Mouse (Mus musculus) myocyte (in vitro differentiated cells): ENCODE data around the gene Gm5737. TPM values are rescaled to one million over a fixed set of nuclear protein-coding genes. Genes with fewer than 3 reads are reported as not detected.

Source experiments
- H3K27me3 ChIP-seq: one replicate; pipeline ENCODE4 v1.6.1; 2011; ENCODE audit not compliant: control insufficient read depth, insufficient read depth, insufficient read length
- H3K36me3 ChIP-seq: one replicate; pipeline ENCODE4 v1.6.1; 2011; ENCODE audit not compliant: control insufficient read depth, insufficient read depth
- H3K4me2 ChIP-seq: one replicate; pipeline ENCODE4 v1.6.1; 2011; ENCODE audit warnings: low read depth, control low read depth
- H3K4me3 ChIP-seq: one replicate; pipeline ENCODE4 v1.5.1; 2011; ENCODE audit warnings: mild to moderate bottlenecking, control low read depth, moderate library complexity
- H3K79me2 ChIP-seq: one replicate; pipeline ENCODE4 v1.6.1; 2011; ENCODE audit not compliant: control insufficient read depth, insufficient read depth
- H3ac ChIP-seq: one replicate; pipeline ENCODE4 v1.6.1; 2011; ENCODE audit not compliant: control insufficient read depth, insufficient read length
- CEBPB ChIP-seq: IDR thresholded peaks from 2 replicates; pipeline ENCODE4 v1.6.1; 2011; ENCODE audit warnings: mild to moderate bottlenecking, moderate library complexity; ENCODE audit not compliant: poor library complexity, insufficient read depth, severe bottlenecking
- E2F4 ChIP-seq: IDR thresholded peaks from one replicate; pipeline ENCODE4 v1.6.1; 2011; ENCODE audit warnings: mild to moderate bottlenecking, control low read depth, moderate library complexity; ENCODE audit not compliant: insufficient read depth
- MYOD1 ChIP-seq, 3 experiments: IDR thresholded peaks; one replicate each; pipeline ENCODE4 v1.6.1; 2011; ENCODE audit warnings: control low read depth in 2 of 3, low read depth in 2 of 3, mild to moderate bottlenecking in 2 of 3, moderate library complexity in 1 of 3; ENCODE audit not compliant: insufficient read length in 2 of 3, control insufficient read depth in 1 of 3
- MYOG ChIP-seq, 3 experiments: IDR thresholded peaks; one replicate each; pipeline ENCODE4 v1.6.1; 2011; ENCODE audit warnings: control low read depth in 2 of 3, low read depth in 2 of 3, mild to moderate bottlenecking in 2 of 3; ENCODE audit not compliant: insufficient read length in 2 of 3, control insufficient read depth in 1 of 3, insufficient read depth in 1 of 3
- POLR2A ChIP-seq: IDR thresholded peaks from one replicate; pipeline ENCODE4 v1.6.1; 2011; ENCODE audit warnings: low read depth, mild to moderate bottlenecking, control low read depth, moderate library complexity; ENCODE audit not compliant: insufficient read length
- POLR2AphosphoS2 ChIP-seq: IDR thresholded peaks from one replicate; pipeline ENCODE4 v1.6.1; 2011; ENCODE audit warnings: low read depth, control low read depth; ENCODE audit not compliant: insufficient read length
- REST ChIP-seq: IDR thresholded peaks from one replicate; pipeline ENCODE4 v1.6.1; 2011; ENCODE audit warnings: mild to moderate bottlenecking, control low read depth, moderate library complexity; ENCODE audit not compliant: insufficient read depth, insufficient read length
- SRF ChIP-seq: IDR thresholded peaks from one replicate; pipeline ENCODE4 v1.6.1; 2011; ENCODE audit warnings: low read depth; ENCODE audit not compliant: control insufficient read depth, insufficient read length
- TCF3 ChIP-seq: IDR thresholded peaks from one replicate; pipeline ENCODE4 v1.6.1; 2011; ENCODE audit warnings: low read depth, control low read depth; ENCODE audit not compliant: insufficient read length
- USF1 ChIP-seq: IDR thresholded peaks from one replicate; pipeline ENCODE4 v1.6.1; 2011; ENCODE audit warnings: low read depth, mild to moderate bottlenecking, control low read depth, moderate library complexity
- polyA plus RNA-seq: library from polyadenylated mRNA; unstranded; fragments of >200 nt; fragmentation: generic; extraction: Trizol; gene quantifications from one replicate; pipeline ENCODE4 v1.2.1, GENCODE M21; 2012; ENCODE audit warnings: missing spikeins

Gm5737 gene
- polyA plus RNA-seq, 1 experiment, result not detected

GRCm38 (mm10) chr7:120879972-120880371, 67.8 kb downstream of the Gm5737 start:
- H3ac ChIP-seq, result no peak overlapping the region
- no peaks in the 10 kb centered on the region for H3K27me3 ChIP-seq
- H3K36me3 ChIP-seq, result peaks cover 5% of the 10 kb centered on the region
- no peaks in the 10 kb centered on the region for H3K79me2 ChIP-seq
- TF ChIP-seq POLR2A (no peak), MYOD1 (IDR thresholded peaks at IDR 0.05; ENCODE audit: control insufficient read depth in 1 of 3, insufficient read length in 2 of 3, low read depth in 2 of 3) (no peak), TCF3 (no peak)
- no peak overlapping the region for H3K4me2 ChIP-seq
- no peak overlapping the region for H3K4me3 ChIP-seq

GRCm38 (mm10) chr7:120880770-120881169, 68.6 kb downstream of the Gm5737 start:
- H3K36me3 ChIP-seq, result peaks cover 5% of the 10 kb centered on the region
- TF ChIP-seq E2F4 (no peak), POLR2AphosphoS2 (no peak), REST (no peak), SRF (no peak), MYOD1 (IDR thresholded peaks at IDR 0.05; ENCODE audit: control insufficient read depth in 1 of 3, insufficient read length in 2 of 3, low read depth in 2 of 3) (peak in 1 of 3 experiments; percentile 36), POLR2A (peak; percentile 40), CEBPB (no peak), MYOG (IDR thresholded peaks at IDR 0.05; ENCODE audit: control insufficient read depth in 1 of 3, insufficient read depth in 1 of 3, insufficient read length in 2 of 3, low read depth in 2 of 3) (peak in 1 of 3 experiments; percentile 29), USF1 (no peak)
- no peaks in the 10 kb centered on the region for H3K79me2 ChIP-seq
- H3K4me2 ChIP-seq, result no peak overlapping the region
- H3K27me3 ChIP-seq, result no peaks in the 10 kb centered on the region
- H3K4me3 ChIP-seq, result no peak overlapping the region
- no peak overlapping the region for H3ac ChIP-seq

Other genes starting within 250 kb of the Gm5737 start
- gene Uqcrc2, start 177.2 kb upstream of the Gm5737 start, polyA plus RNA-seq, result 142 TPM
- gene Pdzd9, start 142.0 kb upstream of the Gm5737 start, polyA plus RNA-seq, result 0.16 TPM
- 23.3 TPM for gene Mosmo, start 134.7 kb upstream of the Gm5737 start, polyA plus RNA-seq
- gene Vwa3a, start 73.0 kb upstream of the Gm5737 start, polyA plus RNA-seq, result 0.05 TPM
- gene Eef2k, start 30.5 kb downstream of the Gm5737 start, polyA plus RNA-seq, result 32.3 TPM
- 12.0 TPM for gene Polr3e, start 105.4 kb downstream of the Gm5737 start, polyA plus RNA-seq
- gene Cdr2, start 169.9 kb downstream of the Gm5737 start, polyA plus RNA-seq, result 9.6 TPM
- 0.04 TPM for gene Mfsd13b, start 170.1 kb downstream of the Gm5737 start, polyA plus RNA-seq
- gene Mettl9, start 222.1 kb downstream of the Gm5737 start, polyA plus RNA-seq, result 23.5 TPM